Mouse (Mus musculus) embryonic facial prominence, embryonic 11.5 days (tissue): ENCODE results near the gene Klhl26. TPM values are rescaled to one million over a fixed set of nuclear protein-coding genes. Genes with fewer than 3 reads are reported as not detected.

Source experiments
- ATAC-seq: fragments of 200-750 bp; cut with Nextera tagmentation; replicated peaks from 2 replicates; pipeline ENCODE4 v1.8.0; 2017; ENCODE audit warnings: low read depth; ENCODE audit not compliant: insufficient number of reproducible peaks, low FRiP score, low TSS enrichment
- DNase-seq: peaks from one replicate; pipeline ENCODE4 v3.0.0-alpha.2; 2015; ENCODE audit warnings: low spot score
- H3K27ac ChIP-seq: fragments of 300-500 bp; sonication (generic); replicated peaks from 2 replicates; pipeline ENCODE4 v1.5.1; 2014; ENCODE audit warnings: mild to moderate bottlenecking, low read depth, low read length, control low read depth
- H3K27me3 ChIP-seq: fragments of 300-500 bp; sonication (generic); 2 replicates; pipeline ENCODE4 v1.6.1; 2014; ENCODE audit warnings: mild to moderate bottlenecking, low read length, moderate library complexity, mixed read lengths; ENCODE audit not compliant: control insufficient read depth, insufficient read depth
- H3K36me3 ChIP-seq: fragments of 300-500 bp; sonication (generic); replicated peaks from 2 replicates; pipeline ENCODE4 v1.6.1; 2014; ENCODE audit warnings: low read depth, mild to moderate bottlenecking, low read length, moderate library complexity, mixed read lengths; ENCODE audit not compliant: control insufficient read depth, insufficient read depth
- H3K4me1 ChIP-seq: fragments of 300-500 bp; sonication (generic); 2 replicates; pipeline ENCODE4 v1.6.1; 2014; ENCODE audit warnings: low read length, mixed read lengths; ENCODE audit not compliant: control insufficient read depth, insufficient read depth
- H3K4me2 ChIP-seq: fragments of 300-500 bp; sonication (generic); 2 replicates; pipeline ENCODE4 v1.6.1; 2014; ENCODE audit warnings: low read depth, mild to moderate bottlenecking, control low read depth, low read length, moderate library complexity
- H3K4me3 ChIP-seq: fragments of 300-500 bp; sonication (generic); 2 replicates; pipeline ENCODE4 v1.5.1; 2014; ENCODE audit warnings: low read depth, low read length, control low read depth
- H3K9ac ChIP-seq: fragments of 300-500 bp; sonication (generic); replicated peaks from 2 replicates; pipeline ENCODE4 v1.6.1; 2014; ENCODE audit warnings: mild to moderate bottlenecking, control low read depth, low read length
- H3K9me3 ChIP-seq: fragments of 300-500 bp; sonication (generic); replicated peaks from 2 replicates; pipeline ENCODE4 v1.6.1; 2016; ENCODE audit warnings: mild to moderate bottlenecking, low read length, inconsistent platforms, mixed read lengths; ENCODE audit not compliant: control insufficient read depth
- WGBS: fragments of 180-500 bp; shearing (Covaris S2); extraction: QIAGEN DNeasy Blood & Tissue Kit; methylation state at CpG from one replicate; pipeline ENCODE4 v1.1.7; 2014; 5-methylcytosine and 5-hydroxymethylcytosine counted together
- polyA plus RNA-seq: library from polyadenylated mRNA; unstranded; fragments of >200 nt; fragmentation: Nextera tagmentation; extraction: Ambion mirVana; gene quantifications from 2 replicates; pipeline ENCODE4 v1.2.1, GENCODE M21; 2014

The Klhl26 gene
- polyA plus RNA-seq, 1 experiment from 2014 or later, result 17.9 TPM

DNA sequence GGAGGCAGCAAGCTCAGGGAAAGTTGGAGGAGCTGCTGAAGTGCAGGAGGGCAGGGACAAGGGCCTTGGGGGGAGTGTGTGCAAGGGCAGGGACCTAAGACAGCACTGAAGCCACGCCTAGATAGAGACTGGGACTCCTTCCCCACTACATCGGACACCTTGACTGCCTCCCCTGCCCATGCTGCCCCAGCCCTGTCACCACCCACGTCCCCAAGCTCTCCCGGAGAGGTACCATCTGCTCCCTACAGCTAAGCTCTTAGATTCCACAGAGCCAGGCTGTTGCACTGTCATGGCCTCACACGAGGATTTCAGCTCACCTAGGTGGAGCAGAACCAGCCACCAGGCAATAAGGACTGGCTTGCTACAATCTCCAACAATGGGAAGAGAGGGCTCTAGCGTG, 59.8 kb downstream of the Klhl26 start:
- Histone ChIP-seq H3K9me3 (no peaks in the 10 kb centered on the region), H3K4me1 (no peaks in the 10 kb centered on the region; the same call in 1 of the 2 replicates), H3K36me3 (no peaks in the 10 kb centered on the region), H3K4me3 (no peak overlapping the region), H3K27me3 (no peaks in the 10 kb centered on the region), H3K27ac (no peak overlapping the region), H3K9ac (no peak overlapping the region), H3K4me2 (no peak overlapping the region)
- ATAC-seq (no peak), DNase-seq (no peak)
- 53% methylated on average over 6 of the region's 6 CpGs for WGBS

DNA sequence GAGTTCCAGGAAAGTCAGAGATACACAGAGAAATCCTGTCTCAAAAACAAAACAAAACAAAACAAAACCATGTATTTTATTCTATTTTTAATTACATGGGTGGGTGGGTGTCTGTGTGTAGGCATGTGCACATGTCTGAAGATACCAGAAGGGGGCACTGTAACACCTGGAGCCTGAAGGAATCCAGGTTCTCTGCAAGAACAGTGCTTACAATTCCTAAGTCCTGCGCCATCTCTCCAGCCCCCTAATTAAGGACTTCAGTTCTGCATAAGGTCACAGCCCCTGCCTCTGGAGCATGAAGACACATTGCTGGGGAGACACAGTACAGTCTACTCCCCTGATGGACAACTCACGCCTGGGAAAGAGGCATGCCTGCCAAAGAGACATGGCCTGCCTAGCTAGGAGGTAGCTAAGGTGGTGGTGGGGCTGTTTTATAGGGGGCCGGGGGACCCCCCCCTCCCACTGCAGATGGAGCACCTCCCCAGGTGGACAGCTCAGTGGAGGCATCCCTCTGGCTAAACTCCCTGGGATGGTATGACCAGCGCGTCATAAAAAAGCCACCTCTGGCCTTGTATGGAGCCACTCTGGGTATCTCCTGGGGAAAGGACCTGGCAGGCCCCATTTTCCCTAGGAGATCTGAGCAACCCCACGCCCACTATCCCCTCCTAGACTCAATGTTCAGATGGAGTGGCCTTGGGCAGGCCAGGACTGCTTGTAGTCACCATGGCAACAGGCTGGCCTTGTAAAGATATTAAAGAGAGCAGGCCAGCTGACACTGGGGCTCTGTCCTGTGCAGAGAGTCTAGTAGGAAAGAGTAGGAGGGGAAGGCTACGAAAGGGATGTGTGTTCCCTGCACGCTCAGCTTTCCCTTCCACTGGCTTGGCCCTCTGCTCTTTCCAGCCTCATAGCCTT, 61.0 kb downstream of the Klhl26 start:
- H3K4me1 ChIP-seq, result no peaks in the 10 kb centered on the region; the same call in 1 of the 2 replicates
- no peak overlapping the region; the same call in 1 of the 2 replicates for H3K27ac ChIP-seq
- no peaks in the 10 kb centered on the region for H3K9me3 ChIP-seq
- H3K4me3 ChIP-seq, result no peak overlapping the region
- H3K4me2 ChIP-seq, result no peak overlapping the region; the same call in 1 of the 2 replicates
- H3K36me3 ChIP-seq, result no peaks in the 10 kb centered on the region
- ATAC-seq (peak; percentile 17), DNase-seq (peak; percentile 79)
- WGBS, result 68% methylated on average over 8 of the region's 8 CpGs
- H3K9ac ChIP-seq, result no peak overlapping the region
- no peaks in the 10 kb centered on the region for H3K27me3 ChIP-seq

DNA sequence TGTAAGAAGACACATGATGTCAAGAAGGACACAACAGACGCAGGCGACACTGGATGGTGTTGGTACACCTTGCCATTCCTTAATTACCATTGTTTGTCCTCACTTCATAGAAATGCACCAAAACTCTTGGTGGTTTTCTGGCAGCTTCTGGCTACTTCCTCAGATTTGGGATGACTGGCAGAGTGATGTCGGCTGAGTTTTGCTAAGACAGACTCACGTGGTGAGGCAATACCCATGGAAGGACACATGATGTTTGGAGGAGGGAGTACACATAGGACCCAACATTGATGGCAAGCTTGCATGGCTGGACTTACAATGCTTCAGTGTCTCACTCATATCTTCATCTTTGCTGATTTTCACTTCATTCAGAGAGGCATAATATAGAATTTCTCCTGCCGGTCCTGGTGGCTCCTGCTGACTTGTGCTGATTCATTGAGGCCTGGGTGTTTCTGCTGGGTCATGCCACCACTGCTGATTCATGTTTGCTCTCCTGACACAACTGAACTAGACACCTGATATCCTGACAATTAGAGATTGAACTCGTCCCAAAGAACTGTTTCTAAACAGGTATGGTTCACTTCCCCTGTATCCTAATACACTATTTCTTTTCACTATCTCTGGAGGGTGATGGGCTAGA, 62.3 kb downstream of the Klhl26 start:
- no peak overlapping the region for H3K4me2 ChIP-seq
- no peak overlapping the region for H3K4me3 ChIP-seq
- ATAC-seq, result no peak
- H3K27ac ChIP-seq, result no peak overlapping the region
- H3K9me3 ChIP-seq, result no peaks in the 10 kb centered on the region
- 84% methylated on average over 6 of the region's 6 CpGs for WGBS
- no peaks in the 10 kb centered on the region for H3K36me3 ChIP-seq
- DNase-seq, result no peak
- no peaks in the 10 kb centered on the region for H3K27me3 ChIP-seq
- no peak overlapping the region for H3K9ac ChIP-seq
- H3K4me1 ChIP-seq, result no peaks in the 10 kb centered on the region; the same call in 1 of the 2 replicates

DNA sequence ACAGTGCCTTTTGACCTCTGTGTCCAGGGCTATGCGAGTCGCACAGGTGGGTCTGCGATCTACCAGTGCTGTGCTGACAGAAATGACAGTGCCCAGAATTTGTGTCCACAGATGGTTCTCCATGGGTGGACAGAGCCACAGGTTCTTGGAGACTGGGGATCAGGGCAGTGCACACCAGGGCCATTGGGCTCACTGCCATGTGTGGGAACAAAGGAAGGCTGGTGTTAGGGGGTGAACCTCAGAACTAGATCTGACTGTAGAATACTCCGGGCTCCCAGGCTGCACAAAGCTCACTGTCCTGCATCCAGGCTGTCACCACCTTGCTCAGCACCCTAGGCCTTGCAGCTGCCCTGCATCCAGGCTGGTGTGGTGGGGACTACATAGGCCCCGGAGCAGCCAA, 66.5 kb downstream of the Klhl26 start:
- H3K4me3 ChIP-seq, result no peak overlapping the region
- H3K4me2 ChIP-seq, result no peak overlapping the region
- H3K4me1 ChIP-seq, result 0 out of 2 replicates have a peak, but pooled peaks cover 5% of the 10 kb centered on the region
- H3K27me3 ChIP-seq, result no peaks in the 10 kb centered on the region
- 94% methylated on average over 5 of the region's 5 CpGs for WGBS
- no peaks in the 10 kb centered on the region for H3K9me3 ChIP-seq
- H3K27ac ChIP-seq, result no peak overlapping the region
- ATAC-seq, result no peak
- no peaks in the 10 kb centered on the region for H3K36me3 ChIP-seq
- H3K9ac ChIP-seq, result no peak overlapping the region
- no peak for DNase-seq

DNA sequence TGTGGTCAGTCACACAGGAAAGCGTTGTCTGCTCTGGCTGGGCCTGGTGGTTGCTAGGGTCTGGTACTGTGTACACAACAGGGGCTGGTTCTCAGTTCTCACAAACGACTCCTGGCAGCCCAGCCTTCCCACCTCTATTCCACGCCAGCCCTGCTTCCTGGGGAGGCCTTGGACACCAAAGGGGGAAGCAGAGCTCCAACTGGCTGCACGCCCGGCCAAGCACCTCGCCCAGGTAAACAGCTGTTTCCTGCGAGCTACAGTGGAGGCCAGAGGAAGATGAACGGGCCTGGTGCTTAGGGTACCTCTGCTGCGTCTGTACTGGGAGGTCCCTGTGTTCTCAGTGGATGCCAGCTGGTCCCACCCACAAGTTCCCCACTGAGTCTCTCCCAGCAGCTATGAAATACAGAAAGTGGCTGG, 67.3 kb downstream of the Klhl26 start:
- Histone ChIP-seq H3K4me1 (0 out of 2 replicates have a peak, but pooled peaks cover 5% of the 10 kb centered on the region), H3K27me3 (no peaks in the 10 kb centered on the region), H3K4me3 (no peak overlapping the region), H3K9me3 (no peaks in the 10 kb centered on the region), H3K36me3 (no peaks in the 10 kb centered on the region), H3K4me2 (no peak overlapping the region), H3K9ac (0 out of 2 replicates have a peak overlapping the region, but pooled peaks have one; percentile 7), H3K27ac (no peak overlapping the region)
- ATAC-seq (no peak), DNase-seq (no peak)
- WGBS, result 68% methylated on average over 9 of the region's 9 CpGs

DNA sequence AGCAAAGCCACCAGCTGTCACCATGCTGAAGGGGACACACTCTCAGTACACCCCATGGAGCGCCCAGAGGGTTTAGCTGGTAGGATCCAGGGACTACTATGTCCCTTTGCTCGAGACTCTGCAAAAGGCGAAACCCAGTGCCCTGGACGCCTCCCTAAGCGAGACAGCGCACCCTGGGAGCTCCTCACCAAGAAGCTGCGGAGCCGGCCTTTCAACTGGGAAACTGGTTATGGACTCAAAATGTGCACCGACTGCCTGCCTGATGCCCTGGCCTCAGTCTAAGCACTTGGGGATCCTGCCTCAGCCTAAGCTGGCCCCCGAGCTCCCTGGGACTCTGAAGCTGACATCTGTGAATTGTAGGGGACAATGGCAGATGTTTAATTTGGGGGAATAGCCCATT, 67.7 kb downstream of the Klhl26 start:
- Histone ChIP-seq H3K9me3 (no peaks in the 10 kb centered on the region), H3K4me3 (no peak overlapping the region), H3K4me1 (0 out of 2 replicates have a peak, but pooled peaks cover 5% of the 10 kb centered on the region), H3K9ac (0 out of 2 replicates have a peak overlapping the region, but pooled peaks have one; percentile 7), H3K36me3 (no peaks in the 10 kb centered on the region), H3K27ac (no peak overlapping the region), H3K4me2 (no peak overlapping the region), H3K27me3 (no peaks in the 10 kb centered on the region)
- ATAC-seq, result no peak
- 79% methylated on average over 10 of the region's 10 CpGs for WGBS
- no peak for DNase-seq

DNA sequence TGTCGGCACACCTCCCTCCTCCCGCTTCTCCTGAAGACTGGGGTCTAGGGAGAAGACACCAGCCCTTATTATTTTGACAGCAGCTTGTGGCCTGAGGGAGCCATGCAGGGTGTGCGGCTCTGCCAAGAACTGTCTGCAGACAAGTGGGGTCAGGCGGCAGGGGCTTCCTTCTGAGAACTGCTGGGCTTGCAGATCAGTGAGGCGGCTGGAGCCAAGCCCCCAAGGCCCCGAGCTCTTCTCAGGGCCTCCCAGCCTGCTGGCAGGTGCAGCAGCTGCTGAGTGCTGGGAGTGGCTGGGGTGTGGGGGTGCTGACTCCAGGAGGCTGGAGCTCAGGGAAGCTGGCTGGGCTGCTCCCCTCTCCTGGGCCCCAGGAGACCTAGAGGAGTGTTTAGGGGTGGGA, 68.5 kb downstream of the Klhl26 start:
- Histone ChIP-seq H3K9ac (no peak overlapping the region), H3K4me1 (0 out of 2 replicates have a peak, but pooled peaks cover 5% of the 10 kb centered on the region), H3K4me2 (no peak overlapping the region), H3K27me3 (no peaks in the 10 kb centered on the region), H3K4me3 (no peak overlapping the region), H3K27ac (no peak overlapping the region), H3K9me3 (no peaks in the 10 kb centered on the region), H3K36me3 (no peaks in the 10 kb centered on the region)
- WGBS, result 51% methylated on average over 6 of the region's 6 CpGs
- ATAC-seq (no peak), DNase-seq (no peak)
